Mouse (Mus musculus) limb, embryonic 10.5 days (tissue): Measurements from ENCODE around the gene Il4i1. TPM values are rescaled to one million over a fixed set of nuclear protein-coding genes. Genes with fewer than 3 reads are reported as not detected.

Source experiments
- DNase-seq: peaks from one replicate; pipeline ENCODE4 v3.0.0-alpha.2; 2017; ENCODE audit warnings: low spot score
- H3K27ac ChIP-seq: fragments of 300-500 bp; sonication (generic); 2 replicates; pipeline ENCODE4 v1.5.1; 2016; ENCODE audit warnings: mild to moderate bottlenecking
- H3K27me3 ChIP-seq: fragments of 300-500 bp; sonication (generic); 2 replicates; pipeline ENCODE4 v1.6.1; 2016; ENCODE audit warnings: low read depth, mild to moderate bottlenecking; ENCODE audit not compliant: poor library complexity, severe bottlenecking
- H3K36me3 ChIP-seq: fragments of 300-500 bp; sonication (generic); 2 replicates; pipeline ENCODE4 v1.6.1; 2016; ENCODE audit warnings: mild to moderate bottlenecking, moderate library complexity
- H3K4me1 ChIP-seq: fragments of 300-500 bp; sonication (generic); 2 replicates; pipeline ENCODE4 v1.6.1; 2016
- H3K4me3 ChIP-seq: fragments of 300-500 bp; sonication (generic); 2 replicates; pipeline ENCODE4 v1.5.1; 2016; ENCODE audit warnings: mild to moderate bottlenecking, moderate library complexity
- H3K9me3 ChIP-seq: fragments of 300-500 bp; sonication (generic); replicated peaks from 2 replicates; pipeline ENCODE4 v1.6.1; 2016; ENCODE audit warnings: mild to moderate bottlenecking
- WGBS: fragments of 180-500 bp; shearing (Covaris S2); methylation state at CpG from one replicate; pipeline ENCODE4 v1.1.7; 2016; 5-methylcytosine and 5-hydroxymethylcytosine counted together
- microRNA counts: library from miRNA; unstranded; fragments of <30 nt; microRNA quantifications from one replicate; lab custom pipeline; 2017
- microRNA-seq: library from miRNA; unstranded; fragments of <30 nt; microRNA quantifications from one replicate; pipeline ENCODE4, GENCODE M21; 2017
- polyA plus RNA-seq: library from polyadenylated mRNA; unstranded; fragments of >200 nt; fragmentation: Nextera tagmentation; extraction: Ambion mirVana; gene quantifications from 2 replicates; pipeline ENCODE4 v1.2.1, GENCODE M21; 2016

Il4i1 gene
- polyA plus RNA-seq, 1 experiment from 2014 or later = 0.89 TPM

GRCm38 (mm10) chr7:44883036-44883435 is 66.8 kb downstream of the Il4i1 start:
- no peak overlapping the region for H3K27ac ChIP-seq
- no peak for DNase-seq

GRCm38 (mm10) chr7:44884637-44885036 is 68.5 kb downstream of the Il4i1 start:
- H3K4me3 ChIP-seq = no peak overlapping the region
- H3K4me1 ChIP-seq = no peaks in the 10 kb centered on the region
- H3K27ac ChIP-seq = no peak overlapping the region
- no peak for DNase-seq
- no peaks in the 10 kb centered on the region for H3K27me3 ChIP-seq
- 95% methylated on average over 5 of the region's 5 CpGs for WGBS
- H3K9me3 ChIP-seq = no peaks in the 10 kb centered on the region
- peaks cover 100% of the 10 kb centered on the region for H3K36me3 ChIP-seq

More at GRCm38 (mm10) chr7:44883036-44883435, 66.8 kb downstream of the Il4i1 start:
- H3K4me3 ChIP-seq = no peak overlapping the region
- H3K36me3 ChIP-seq = peaks cover 100% of the 10 kb centered on the region
- no peaks in the 10 kb centered on the region for H3K27me3 ChIP-seq
- H3K9me3 ChIP-seq = no peaks in the 10 kb centered on the region
- no peaks in the 10 kb centered on the region for H3K4me1 ChIP-seq
- 94% methylated on average over 3 of the region's 3 CpGs for WGBS

- 94% methylated on average over 7 of the region's 7 CpGs for WGBS
Observed at GRCm38 (mm10) chr7:44886964-44887363, 70.8 kb downstream of the Il4i1 start.

DNA sequence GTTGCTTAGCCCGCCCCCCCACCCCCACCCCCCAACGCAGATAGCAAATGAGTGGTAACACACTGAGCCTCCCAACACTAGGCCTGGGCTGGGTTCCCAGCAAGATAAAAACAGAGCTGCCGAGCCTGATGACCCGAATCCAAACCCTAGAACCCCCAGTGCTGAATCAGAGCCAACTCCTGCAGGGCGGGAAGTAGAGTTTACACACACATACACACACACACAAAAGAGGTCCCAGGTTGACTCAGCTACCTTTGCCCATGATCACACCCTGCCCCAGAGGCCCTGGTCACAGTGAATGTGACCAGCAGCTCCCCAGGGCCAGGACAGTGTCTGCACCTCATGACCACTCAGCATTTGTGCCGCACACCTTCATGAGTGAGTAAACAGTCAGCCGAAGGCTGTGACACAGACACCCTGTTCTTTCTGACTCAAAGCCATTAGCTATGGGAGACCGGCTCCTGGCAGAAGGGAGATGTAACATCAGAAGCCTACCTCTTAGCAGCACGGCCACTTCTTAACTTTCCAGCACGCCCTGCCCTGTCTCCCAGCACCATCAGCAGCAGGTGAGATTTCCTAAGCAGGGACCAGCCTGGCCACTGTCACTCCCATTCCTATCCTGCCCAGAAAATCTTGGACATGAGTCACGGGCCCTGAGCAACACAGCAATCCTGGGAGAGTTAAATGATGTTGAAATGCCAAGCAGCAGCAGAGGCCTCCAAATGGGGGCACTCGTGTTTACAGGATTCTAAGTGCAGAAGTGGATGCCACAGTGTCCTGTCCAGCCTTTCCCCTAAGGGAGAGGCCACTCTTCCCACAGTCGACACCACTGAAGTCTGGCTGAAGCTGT is 72.3 kb downstream of the Il4i1 start:
- Histone ChIP-seq H3K4me1 (peaks cover 20% of the 10 kb centered on the region), H3K4me3 (peak overlapping the region; percentile 13; the same call in 1 of the 2 replicates), H3K9me3 (no peaks in the 10 kb centered on the region), H3K27ac (no peak overlapping the region), H3K36me3 (peaks cover 75% of the 10 kb centered on the region), H3K27me3 (no peaks in the 10 kb centered on the region)
- DNase-seq = no peak
- 93% methylated on average over 13 of the region's 13 CpGs for WGBS

More at GRCm38 (mm10) chr7:44886964-44887363, 70.8 kb downstream of the Il4i1 start:
- Histone ChIP-seq H3K9me3 (no peaks in the 10 kb centered on the region), H3K27me3 (no peaks in the 10 kb centered on the region), H3K27ac (no peak overlapping the region), H3K4me3 (no peak overlapping the region), H3K36me3 (peaks cover 90% of the 10 kb centered on the region), H3K4me1 (peaks cover 15% of the 10 kb centered on the region)
- DNase-seq = no peak

DNA sequence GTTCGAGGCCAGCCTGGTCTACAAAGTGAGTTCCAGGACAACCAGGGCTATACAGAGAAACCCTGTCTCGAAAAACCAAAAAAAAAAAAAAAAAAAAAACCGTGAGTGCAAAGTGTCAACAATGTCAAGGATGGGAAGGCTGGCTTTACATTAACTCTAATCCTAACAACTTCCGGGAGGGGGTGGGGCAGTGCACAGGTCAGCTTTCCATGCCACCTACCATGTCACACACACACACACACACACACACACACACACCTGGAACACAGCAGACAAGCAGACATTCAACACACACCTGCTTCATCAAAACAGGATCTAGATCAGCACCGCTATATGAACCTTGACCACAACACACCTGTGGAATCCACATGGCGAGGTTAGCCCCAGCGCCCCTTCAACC is 74.0 kb downstream of the Il4i1 start:
- DNase-seq = no peak
- Histone ChIP-seq H3K27me3 (no peaks in the 10 kb centered on the region), H3K9me3 (no peaks in the 10 kb centered on the region), H3K27ac (no peak overlapping the region), H3K36me3 (peaks cover 58% of the 10 kb centered on the region), H3K4me1 (peaks cover 24% of the 10 kb centered on the region), H3K4me3 (no peak overlapping the region; the same call in 1 of the 2 replicates)
- WGBS = 92% methylated on average over 7 of the region's 7 CpGs

MicroRNAs within 50 kb of the gene (microRNA counts, 519-probe panel; counts per million panel counts)
- microRNA mmu-miR-707 (lab: Ali Mortazavi, UCI) = 684 counts per million, percentile 72 among the panel's probes with 10 or more counts

Small RNA genes lying within 50 kb of the gene (microRNA-seq; reads per million reads assigned to microRNA genes)
- gene Mir707 = not detected

Other genes starting within 250 kb of the Il4i1 start
- gene Napsa, start 244.0 kb upstream of the Il4i1 start, polyA plus RNA-seq = 0.14 and 0.20 TPM in 2 replicates
- 0.21 and 0.28 TPM in 2 replicates for gene Kcnc3, start 225.7 kb upstream of the Il4i1 start, polyA plus RNA-seq
- gene Myh14, start 145.5 kb upstream of the Il4i1 start, polyA plus RNA-seq = 0.63 and 1.8 TPM in 2 replicates
- gene Izumo2, start 107.6 kb upstream of the Il4i1 start, polyA plus RNA-seq = not detected in 2 replicates
- 37.7 and 38.1 TPM in 2 replicates for gene Vrk3, start 68.0 kb upstream of the Il4i1 start, polyA plus RNA-seq
- 2.6 and 3.1 TPM in 2 replicates for gene Zfp473, start 65.3 kb upstream of the Il4i1 start, polyA plus RNA-seq
- gene Nup62, start 299 bp upstream of the Il4i1 start, polyA plus RNA-seq = 174 and 181 TPM in 2 replicates
- 3.1 and 3.4 TPM in 2 replicates for gene Atf5, start 271 bp downstream of the Il4i1 start, polyA plus RNA-seq
- 96.4 and 99.6 TPM in 2 replicates for gene Akt1s1, start 32.6 kb downstream of the Il4i1 start, polyA plus RNA-seq
- 71.4 and 75.2 TPM in 2 replicates for gene Tbc1d17, start 32.7 kb downstream of the Il4i1 start, polyA plus RNA-seq
- gene Pnkp, start 40.8 kb downstream of the Il4i1 start, polyA plus RNA-seq = 37.5 and 43.1 TPM in 2 replicates
- gene Ptov1, start 53.4 kb downstream of the Il4i1 start, polyA plus RNA-seq = 434 and 504 TPM in 2 replicates
- 140 and 145 TPM in 2 replicates for gene Med25, start 76.3 kb downstream of the Il4i1 start, polyA plus RNA-seq
- 14.8 and 20.0 TPM in 2 replicates for gene Fuz, start 79.7 kb downstream of the Il4i1 start, polyA plus RNA-seq
- 78.7 and 85.3 TPM in 2 replicates for gene Ap2a1, start 113.1 kb downstream of the Il4i1 start, polyA plus RNA-seq
- gene Tsks, start 126.8 kb downstream of the Il4i1 start, polyA plus RNA-seq = 0.14 and 0.18 TPM in 2 replicates
- gene Cpt1c, start 158.5 kb downstream of the Il4i1 start, polyA plus RNA-seq = 11.4 and 18.8 TPM in 2 replicates
- 979 and 1,027 TPM in 2 replicates for gene Prmt1, start 170.2 kb downstream of the Il4i1 start, polyA plus RNA-seq
- gene Irf3, start 181.3 kb downstream of the Il4i1 start, polyA plus RNA-seq = 74.7 and 75.0 TPM in 2 replicates
- gene Bcl2l12, start 182.3 kb downstream of the Il4i1 start, polyA plus RNA-seq = 89.7 and 92.2 TPM in 2 replicates
- 47.8 and 50.6 TPM in 2 replicates for gene Scaf1, start 200.0 kb downstream of the Il4i1 start, polyA plus RNA-seq
- 15.6 and 18.3 TPM in 2 replicates for gene Rras, start 201.6 kb downstream of the Il4i1 start, polyA plus RNA-seq
- 16.3 and 18.1 TPM in 2 replicates for gene Prr12, start 236.5 kb downstream of the Il4i1 start, polyA plus RNA-seq
- gene Nosip, start 246.0 kb downstream of the Il4i1 start, polyA plus RNA-seq = 80.4 and 81.2 TPM in 2 replicates
- 16.8 and 24.8 TPM in 2 replicates for gene Prrg2, start 246.3 kb downstream of the Il4i1 start, polyA plus RNA-seq